Mouse (Mus musculus) fibroblast of lung, adult 2 months (primary cell): Measurements from ENCODE around the gene Cdc26.

Experiments
- DNase-seq: peaks from one replicate; pipeline ENCODE4 v3.0.0-alpha.2; 2011; ENCODE audit warnings: low read depth

The Cdc26 gene

DNA sequence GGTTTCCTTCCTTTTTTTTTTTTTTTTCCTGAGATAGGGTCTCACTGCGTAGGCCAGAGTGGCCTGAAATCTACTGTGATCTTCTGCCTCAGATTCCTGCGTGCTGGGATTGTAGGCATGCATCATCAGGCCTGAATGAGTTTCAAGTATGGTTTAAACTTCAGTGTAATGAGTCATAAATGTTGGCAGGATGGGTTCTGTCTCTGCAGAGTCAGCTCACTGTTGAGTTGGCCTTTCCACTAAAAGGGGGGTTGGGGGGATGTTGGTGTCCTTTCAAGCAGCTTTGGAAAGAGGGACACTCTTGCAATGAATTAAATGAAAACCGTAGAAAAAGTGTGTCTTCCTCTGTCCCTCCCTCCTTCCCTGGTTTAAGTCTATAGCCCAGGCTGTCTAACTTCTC is 9.5 kb downstream of the Cdc26 start:
- peak; percentile 70 for DNase-seq

GRCm38 (mm10) chr4:62397616-62398365 is 10.7 kb downstream of the Cdc26 start:
- no peak for DNase-seq

GRCm38 (mm10) chr4:62395806-62396205 is 12.6 kb downstream of the Cdc26 start:
- no peak for DNase-seq

DNA sequence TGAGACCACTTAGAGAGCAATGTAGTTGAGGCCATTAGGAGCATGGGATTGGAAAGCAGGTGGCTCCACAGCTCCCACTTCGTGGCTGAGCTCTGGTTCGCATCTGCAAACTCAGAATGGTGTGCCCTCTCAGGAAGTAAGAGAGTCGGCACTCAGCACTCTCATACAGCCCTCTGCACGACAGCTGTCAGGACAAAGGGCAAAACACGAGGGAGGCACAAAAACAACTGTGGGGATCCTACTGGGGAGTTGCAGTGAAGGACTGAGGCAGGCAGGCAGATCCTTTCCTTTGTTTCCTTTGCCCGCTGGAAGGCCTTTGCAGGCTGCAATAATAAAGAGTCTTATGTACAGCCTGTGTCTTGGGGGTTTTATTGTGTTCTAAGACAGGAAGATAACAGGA is 15.0 kb downstream of the Cdc26 start:
- DNase-seq = no peak

DNA sequence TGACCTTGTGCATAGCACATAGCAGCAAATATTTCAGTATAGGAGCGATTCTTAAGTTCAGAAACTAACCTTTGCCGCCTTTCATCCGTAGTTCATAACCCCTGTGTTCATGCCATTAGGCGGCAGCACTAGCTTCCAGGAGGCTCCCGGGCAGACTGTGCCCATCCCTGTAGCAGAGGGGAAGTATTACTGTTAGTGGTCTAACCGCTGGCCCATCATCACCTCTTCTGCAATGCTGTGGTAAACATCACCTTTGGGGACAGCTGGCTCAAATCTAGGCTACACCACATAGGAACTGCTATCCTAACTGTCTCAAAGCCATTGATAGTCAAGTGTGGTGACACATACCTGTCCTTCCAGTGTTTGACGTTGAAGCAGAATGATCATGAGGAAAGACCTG is 16.6 kb downstream of the Cdc26 start:
- no peak for DNase-seq

GRCm38 (mm10) chr4:62389592-62390512 is 18.6 kb downstream of the Cdc26 start:
- no peak for DNase-seq

DNA sequence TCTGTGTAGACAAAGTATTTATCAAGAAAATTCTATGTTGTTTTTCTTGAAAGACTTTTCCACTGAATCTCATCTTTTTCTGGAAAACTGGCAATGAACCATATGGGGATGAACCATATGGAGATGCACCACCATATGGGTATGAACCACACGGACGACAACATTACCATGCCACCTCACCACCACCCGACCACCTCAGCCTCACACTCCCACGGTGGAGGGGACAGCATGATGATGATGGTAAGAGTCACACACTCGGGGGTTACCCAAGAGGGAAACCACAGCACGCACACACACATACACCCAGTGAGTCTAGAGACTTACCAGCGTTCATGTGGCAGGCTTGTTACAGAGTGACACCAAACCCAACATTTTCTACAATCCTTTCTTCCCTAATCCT is 23.0 kb downstream of the Cdc26 start:
- no peak for DNase-seq

DNA sequence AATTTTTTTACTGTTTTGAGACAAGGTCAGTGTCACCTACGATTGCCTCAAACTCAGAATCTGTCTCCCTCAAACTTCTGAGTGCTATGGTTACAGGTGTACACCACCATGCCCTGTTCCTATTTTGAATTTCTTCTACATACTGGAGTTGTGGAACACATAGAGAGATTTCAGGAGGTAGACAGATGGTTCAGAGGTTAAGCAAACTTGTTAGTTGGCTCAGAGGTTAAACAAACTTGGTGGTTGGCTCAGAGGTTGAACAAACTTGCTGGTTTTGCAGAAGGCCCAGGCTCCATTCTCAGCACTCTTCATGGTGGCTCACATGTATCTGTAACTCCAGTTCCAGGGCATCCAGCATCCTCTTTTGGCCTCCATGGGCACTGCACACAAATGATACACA is 24.3 kb downstream of the Cdc26 start:
- DNase-seq = no peak

DNA sequence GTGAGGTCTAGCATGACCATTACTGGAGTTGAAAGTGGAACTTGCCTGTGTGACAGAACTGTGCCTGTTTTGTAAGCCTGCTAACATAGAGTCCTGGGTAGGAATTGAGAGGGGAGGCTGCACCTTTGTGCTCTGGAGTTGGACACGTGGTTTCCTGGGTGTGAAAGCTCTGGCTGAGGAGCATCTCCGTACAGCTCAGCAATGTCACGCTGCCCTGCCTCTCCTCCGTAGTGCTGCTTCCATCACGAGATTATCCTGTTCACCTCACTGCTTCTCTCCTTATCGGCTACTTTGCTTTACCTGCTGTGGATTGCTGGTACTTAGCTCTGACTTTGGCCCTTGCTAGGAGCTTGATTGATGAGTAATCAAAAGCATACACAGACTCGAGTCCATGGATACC is 24.7 kb downstream of the Cdc26 start:
- no peak for DNase-seq

DNA sequence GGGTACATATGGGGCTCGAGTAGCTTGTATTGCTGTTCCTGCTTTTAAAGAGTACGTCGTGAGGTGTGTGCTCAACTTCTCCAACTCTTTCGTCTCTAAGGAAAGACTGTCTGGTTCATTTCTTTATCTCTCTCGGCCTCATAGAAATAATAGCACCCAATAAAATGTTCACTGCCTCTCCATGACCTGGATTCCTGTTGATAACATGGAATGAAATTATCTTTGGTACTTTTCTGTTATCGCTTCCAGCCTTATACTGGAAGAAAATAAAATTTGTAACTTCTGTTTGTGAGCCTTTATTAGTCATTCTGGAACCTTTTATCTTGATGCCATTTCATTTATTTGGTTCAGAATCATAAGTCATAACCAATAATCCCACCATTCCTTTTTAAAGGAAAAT is 25.2 kb downstream of the Cdc26 start:
- DNase-seq = no peak

- no peak for DNase-seq
Observed at GRCm38 (mm10) chr4:62379724-62380381, 28.6 kb downstream of the Cdc26 start.

- DNase-seq = no peak
Observed at GRCm38 (mm10) chr4:62376123-62376522, 32.3 kb downstream of the Cdc26 start.

DNA sequence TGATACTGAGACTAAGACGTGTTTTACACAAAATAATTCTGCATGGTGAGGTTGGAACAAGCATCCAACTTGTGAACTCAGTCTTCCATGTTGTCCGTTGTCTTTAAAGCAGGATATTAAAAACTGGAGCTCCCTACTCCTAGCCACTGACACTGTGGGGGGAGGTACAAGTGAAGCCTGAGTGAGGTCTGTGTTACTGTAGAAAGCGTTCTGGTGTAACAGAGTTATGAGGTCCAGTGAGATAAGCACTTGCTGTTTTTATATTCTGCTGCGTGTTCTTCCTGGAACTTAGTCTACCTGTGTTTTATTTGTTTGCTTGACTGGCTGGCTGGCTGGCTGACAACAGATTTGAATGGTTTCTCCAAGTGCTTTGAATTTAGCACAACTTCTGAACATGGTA is 34.1 kb downstream of the Cdc26 start:
- no peak for DNase-seq

DNA sequence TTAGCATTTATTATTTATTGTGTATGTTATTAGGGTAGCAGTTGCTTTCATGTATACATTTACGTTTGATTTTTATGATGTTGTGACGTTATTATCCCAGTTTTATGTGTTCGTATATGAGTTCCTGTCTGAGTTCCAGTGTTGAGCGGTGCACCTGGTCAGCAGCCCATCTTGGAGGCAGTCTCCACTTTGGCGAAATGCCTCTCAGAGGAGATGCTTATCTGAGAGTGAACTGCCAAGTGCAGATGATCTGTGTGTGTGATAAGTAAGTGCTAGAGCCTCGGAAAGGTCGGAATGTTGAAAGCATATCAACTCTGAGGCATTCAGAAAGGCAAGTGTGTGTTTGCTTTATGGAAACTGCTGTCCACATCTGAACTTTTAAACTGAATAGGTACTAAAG is 34.8 kb downstream of the Cdc26 start:
- no peak for DNase-seq

DNA sequence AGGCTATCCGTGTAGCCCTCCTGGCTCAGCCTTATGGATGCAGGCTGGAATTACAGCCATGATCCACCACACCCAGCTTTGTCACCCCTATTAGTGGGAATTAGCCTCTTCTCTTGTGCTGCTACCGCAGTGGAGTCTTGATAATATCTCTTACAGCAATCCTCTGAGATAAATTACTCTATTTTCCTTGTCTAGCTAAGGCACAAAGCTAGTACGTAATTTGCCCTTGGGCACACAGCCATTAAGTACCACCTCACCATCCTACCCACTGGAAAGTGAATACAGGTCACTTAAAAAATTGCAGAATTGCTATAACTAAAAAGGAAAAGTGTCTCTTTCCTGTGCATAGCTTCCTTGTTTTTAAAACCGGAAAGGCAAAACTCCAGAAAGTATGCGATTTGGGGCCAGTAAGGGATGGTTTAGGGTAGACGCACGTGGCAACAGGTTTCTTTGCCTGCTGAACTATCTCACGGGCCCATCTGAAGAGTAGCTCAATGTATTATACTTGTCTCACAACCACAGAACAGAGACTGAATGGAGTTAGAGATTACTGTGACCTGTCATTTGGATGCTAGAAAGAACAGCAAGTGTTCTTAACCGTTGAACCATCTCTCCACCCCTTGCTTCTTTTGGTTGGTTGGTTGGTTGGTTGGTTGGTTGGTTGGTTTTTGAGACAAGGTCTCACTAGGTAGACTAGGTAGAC is 35.5 kb downstream of the Cdc26 start:
- no peak for DNase-seq

DNA sequence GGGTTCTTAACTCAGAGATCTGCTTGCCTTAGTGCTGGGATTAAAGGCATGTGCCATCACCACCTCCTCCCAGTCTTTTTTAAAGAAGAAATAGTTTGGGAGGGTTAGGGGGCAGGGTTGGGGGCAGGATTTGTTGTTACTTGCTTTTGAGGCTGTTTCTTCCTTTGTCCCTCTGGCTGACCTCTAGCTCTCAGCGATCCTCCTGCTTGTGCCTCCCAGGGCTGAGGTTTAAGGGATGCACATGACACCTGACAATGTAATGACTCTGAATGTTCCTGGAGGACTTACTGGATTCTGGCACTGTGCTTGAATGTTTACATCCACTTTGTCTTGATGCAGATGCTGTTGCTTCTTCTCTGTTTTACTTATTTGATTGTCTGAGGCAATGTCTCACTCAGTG is 36.0 kb downstream of the Cdc26 start:
- DNase-seq = no peak

GRCm38 (mm10) chr4:62369091-62369490 is 39.4 kb downstream of the Cdc26 start:
- DNase-seq = no peak

- DNase-seq = no peak
Observed at GRCm38 (mm10) chr4:62367586-62367985, 40.9 kb downstream of the Cdc26 start.

- no peak for DNase-seq
Observed at GRCm38 (mm10) chr4:62366291-62366690, 42.2 kb downstream of the Cdc26 start.

GRCm38 (mm10) chr4:62364299-62364698 is 44.1 kb downstream of the Cdc26 start:
- no peak for DNase-seq

DNA sequence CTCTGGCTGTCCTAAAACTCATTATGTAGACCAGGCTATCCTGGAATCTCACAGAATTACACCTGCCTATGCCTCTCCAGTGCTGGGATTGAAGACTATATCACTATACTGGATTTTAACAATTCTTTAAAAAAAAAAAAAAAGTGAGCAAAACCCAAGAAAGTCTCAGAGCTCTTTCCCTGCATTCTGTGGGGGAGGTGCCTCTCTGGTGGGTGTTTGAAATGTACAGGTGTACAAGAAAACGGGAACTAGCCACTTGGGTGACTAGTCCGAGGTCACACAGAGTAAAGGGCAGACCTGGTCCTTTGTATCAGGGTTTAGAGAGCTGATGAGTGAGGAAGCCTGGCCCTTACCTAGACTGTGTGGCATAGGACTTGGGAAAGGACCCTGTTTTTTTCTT is 46.0 kb downstream of the Cdc26 start:
- no peak for DNase-seq

DNA sequence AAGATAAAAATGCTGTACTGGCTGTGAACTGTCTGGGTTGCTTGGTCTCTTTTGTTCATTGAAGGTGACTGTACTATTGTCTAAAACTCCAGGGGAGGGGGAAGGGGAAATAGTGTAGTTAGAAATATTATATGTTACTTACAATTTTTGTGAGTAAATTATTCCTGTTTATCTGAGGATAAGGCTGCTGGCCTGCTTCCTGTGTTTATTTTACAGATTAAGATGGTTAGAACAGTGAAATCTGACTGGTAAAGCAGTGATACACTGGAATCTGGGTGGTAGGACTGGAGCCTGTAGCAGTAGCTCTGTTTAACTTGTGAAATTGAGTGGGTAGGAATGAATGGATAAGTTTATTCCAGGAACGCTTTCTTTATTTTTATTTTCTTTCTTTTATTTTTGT is 46.4 kb downstream of the Cdc26 start:
- DNase-seq = no peak
